Mouse (Mus musculus): ENCODE data around the gene Gm12184.

GRCm38 (mm10) chr11:48816281-48816781, 10.1 kb downstream of the Gm12184 start:
- TF ChIP-seq POLR2A (IDR thresholded peaks at IDR 0.05; ENCODE audit: low read depth, low read length) (no peak), CTCF (IDR thresholded peaks at IDR 0.05; ENCODE audit: extremely low read depth, insufficient read length, insufficient replicate concordance, low read depth, low read length) (no peak)

Data from small intestine, adult 2 months (tissue).